ENCODE assay signal across 8 mouse cellular contexts in the genomic region with DNA sequence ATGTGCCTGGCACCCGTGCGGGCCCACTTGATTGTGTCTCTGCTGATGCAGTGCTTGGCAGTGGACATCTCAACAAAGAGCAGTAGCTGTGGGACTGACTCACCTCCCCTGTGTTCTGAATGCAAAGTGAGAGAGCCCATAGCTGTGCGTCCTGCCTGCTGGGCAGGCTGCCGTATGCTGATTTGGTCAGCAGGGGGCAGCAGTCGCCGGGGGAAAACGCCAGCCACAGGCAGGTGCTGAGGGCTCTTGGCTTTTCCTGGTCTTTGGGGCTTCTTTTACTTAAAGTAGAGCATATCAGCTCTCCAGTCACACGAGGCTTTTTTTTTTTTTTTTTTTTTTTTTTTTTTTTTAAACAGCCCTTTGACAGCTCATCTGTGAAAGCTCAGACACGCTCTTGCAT. TPM values are rescaled to one million over a fixed set of nuclear protein-coding genes. Genes with fewer than 3 reads are reported as not detected.
DNase-seq lines count a peak whose midpoint lies in the region; ATAC-seq and TF ChIP-seq lines count a peak whose summit lies in the region.
"Had no signal": no experiment of that assay in that cellular context is flagged by ENCODE, and none has a peak within 500 bp of the region (broad histone marks: within the 10 kb centered on the region; RNA-seq: fewer than 3 reads in every experiment).

No protein-coding gene starts in this region.

- no peaks in the 10 kb centered on the region for H3K36me3 ChIP-seq in MEL (ENCODE audit: control insufficient read depth in 1 of 2, insufficient read depth in 2 of 2, low read length in 2 of 2)
- no peaks in the 10 kb centered on the region for H3K36me3 ChIP-seq in hindbrain, embryonic 16.5 days (ENCODE audit: control insufficient read depth, insufficient read depth, low read length)
- no peaks in the 10 kb centered on the region for H3K36me3 ChIP-seq in limb, embryonic 14.5 days (ENCODE audit: control insufficient read depth, insufficient read depth, low read length)
- H3K36me3 ChIP-seq: liver, embryonic 15.5 days had no signal

- no peak for ATAC-seq in hindbrain, embryonic 16.5 days
- ATAC-seq in limb, embryonic 14.5 days (ENCODE audit: low FRiP score, low read depth): no peak

- H3K9me3 ChIP-seq in MEL (replicated peaks; ENCODE audit: insufficient read depth, low read length): no peaks in the 10 kb centered on the region
- H3K9me3 ChIP-seq in hindbrain, embryonic 16.5 days (ENCODE audit: control insufficient read depth, low read length): no peaks in the 10 kb centered on the region
- H3K9me3 ChIP-seq in limb, embryonic 14.5 days (ENCODE audit: control insufficient read depth, low read length): no peaks in the 10 kb centered on the region
- H3K9me3 ChIP-seq: liver, embryonic 15.5 days had no signal

- peak; percentile 80 to 97 (median 88) for TF ChIP-seq CTCF in MEL (IDR thresholded peaks at IDR 0.05 in 2 of 3, conservative IDR thresholded peaks at IDR 0.05 in 1 of 3; ENCODE audit: control insufficient read depth in 1 of 3, insufficient read depth in 1 of 3, low read depth in 2 of 3, low read length in 3 of 3, poor library complexity in 1 of 3, severe bottlenecking in 1 of 3)
- TF ChIP-seq CTCF in embryonic fibroblast, embryonic 13.5 days (IDR thresholded peaks at IDR 0.05; ENCODE audit: borderline replicate concordance, insufficient read depth, low read length): peak; percentile 92

- peaks cover 0 to 9% of the 10 kb centered on the region in 2 experiments; a peak in 3 of 4 replicates for H3K4me1 ChIP-seq in MEL (ENCODE audit: control insufficient read depth in 1 of 2, insufficient read depth in 2 of 2, low read length in 2 of 2)
- no peaks in the 10 kb centered on the region; the same call in 1 of the 2 replicates for H3K4me1 ChIP-seq in embryonic fibroblast, embryonic 13.5 days (ENCODE audit: control insufficient read depth, insufficient read depth, low read length)
- H3K4me1 ChIP-seq in hindbrain, embryonic 16.5 days (ENCODE audit: control insufficient read depth, insufficient read depth, low read depth, low read length): peaks cover 24% of the 10 kb centered on the region
- peaks cover under 1% of the 10 kb centered on the region; the same call in 1 of the 2 replicates for H3K4me1 ChIP-seq in limb, embryonic 14.5 days (ENCODE audit: control insufficient read depth, insufficient read depth, low read length)

- no peak overlapping the region for H3K9ac ChIP-seq in MEL (ENCODE audit: control insufficient read depth, low read depth, low read length, poor library complexity, severe bottlenecking)
- peak overlapping the region; percentile 25; the same call in 1 of the 2 replicates for H3K9ac ChIP-seq in hindbrain, embryonic 16.5 days (ENCODE audit: low read depth, low read length)
- H3K9ac ChIP-seq in limb, embryonic 14.5 days (ENCODE audit: low read depth, low read length, severe bottlenecking): no peak overlapping the region
- H3K9ac ChIP-seq: liver, embryonic 15.5 days had no signal

- no peak for TF ChIP-seq EP300 in MEL (IDR thresholded peaks at IDR 0.05; ENCODE audit: low read depth in 1 of 2, low read length in 2 of 2)

- peaks cover 0 to 2% of the 10 kb centered on the region in 2 experiments; a peak in 2 of 4 replicates for H3K27me3 ChIP-seq in MEL (ENCODE audit: control insufficient read depth in 1 of 2, insufficient read depth in 2 of 2, low read length in 2 of 2)
- no peaks in the 10 kb centered on the region for H3K27me3 ChIP-seq in hindbrain, embryonic 16.5 days (replicated peaks; ENCODE audit: control insufficient read depth, insufficient read depth, low read length)
- 0 out of 2 replicates have a peak, but pooled peaks cover 6% of the 10 kb centered on the region for H3K27me3 ChIP-seq in limb, embryonic 14.5 days (ENCODE audit: control insufficient read depth, insufficient read depth, low read length)

- H3K4me2 ChIP-seq in hindbrain, embryonic 16.5 days (ENCODE audit: low read length): 0 out of 2 replicates have a peak overlapping the region, but pooled peaks have one; percentile 3
- no peak overlapping the region for H3K4me2 ChIP-seq in limb, embryonic 14.5 days (replicated peaks; ENCODE audit: low read depth, low read length, severe bottlenecking)
- H3K4me2 ChIP-seq: liver, embryonic 15.5 days had no signal

- 3% methylated on average over 9 of the region's 9 CpGs for WGBS in hindbrain, embryonic 16.5 days
- WGBS in limb, embryonic 14.5 days: 8% methylated on average over 8 of the region's 9 CpGs

- no peak for TF ChIP-seq POLR2A in MEL (IDR thresholded peaks at IDR 0.05; ENCODE audit: control insufficient read depth in 1 of 2, insufficient read depth in 1 of 2, low read depth in 1 of 2, low read length in 2 of 2, poor library complexity in 1 of 2)
- TF ChIP-seq POLR2A in embryonic fibroblast, embryonic 13.5 days (IDR thresholded peaks at IDR 0.05; ENCODE audit: low read depth, low read length): no peak
- no peak for TF ChIP-seq POLR2A in limb, embryonic 14.5 days (IDR thresholded peaks at IDR 0.05; ENCODE audit: borderline replicate concordance, extremely low read depth, insufficient read depth, insufficient read length)

- H3K79me2 ChIP-seq in MEL (ENCODE audit: control insufficient read depth, insufficient read depth, low read length, poor library complexity): peaks cover 2% of the 10 kb centered on the region; the same call in 1 of the 2 replicates

- DNase-seq in MEL (ENCODE audit: low read depth, low spot score): peak; percentile 74
- DNase-seq in adrenal gland, postnatal 14 days: peak; percentile 92
- DNase-seq in limb, embryonic 14.5 days (ENCODE audit: low spot score): peak; percentile 45
- DNase-seq in neural tube, embryonic 10.5 days (ENCODE audit: extremely low spot score, low spot score): peak; percentile 87
- DNase-seq in spleen, postnatal 4 days (ENCODE audit: low spot score in 2 of 2): peak; percentile 74 to 92

- H3K4me3 ChIP-seq in MEL (ENCODE audit: control insufficient read depth in 1 of 2, insufficient read depth in 1 of 2, low read depth in 2 of 2, low read length in 2 of 2): no peak overlapping the region
- H3K4me3 ChIP-seq in embryonic fibroblast, embryonic 13.5 days (ENCODE audit: insufficient read depth, low read length): no peak overlapping the region
- no peak overlapping the region for H3K4me3 ChIP-seq in hindbrain, embryonic 16.5 days (ENCODE audit: low read length)
- H3K4me3 ChIP-seq in limb, embryonic 14.5 days (replicated peaks; ENCODE audit: low read length): no peak overlapping the region
- H3K4me3 ChIP-seq: liver, embryonic 15.5 days had no signal

- peak; percentile 74 for TF ChIP-seq RAD21 in MEL (IDR thresholded peaks at IDR 0.05; ENCODE audit: low read depth, low read length)

- no peak overlapping the region for H3K27ac ChIP-seq in MEL (ENCODE audit: control insufficient read depth, low read depth, low read length)
- H3K27ac ChIP-seq in embryonic fibroblast, embryonic 13.5 days (ENCODE audit: insufficient read depth, low read length): no peak overlapping the region
- H3K27ac ChIP-seq in hindbrain, embryonic 16.5 days (ENCODE audit: low read depth, low read length): 0 out of 2 replicates have a peak overlapping the region, but pooled peaks have one; percentile 27
- H3K27ac ChIP-seq in limb, embryonic 14.5 days (replicated peaks; ENCODE audit: low read depth, low read length): no peak overlapping the region
- H3K27ac ChIP-seq: liver, embryonic 15.5 days had no signal

TF ChIP-seq in MEL, 35 proteins besides CTCF, POLR2A, EP300 and RAD21 (continues in another document):
- TF ChIP-seq GABPA (IDR thresholded peaks at IDR 0.05; ENCODE audit: low read depth, low read length): no peak
- peak; percentile 75 for TF ChIP-seq SMC3 (IDR thresholded peaks at IDR 0.05; ENCODE audit: low read depth, low read length)
- no peak for TF ChIP-seq UBTF (IDR thresholded peaks at IDR 0.05; ENCODE audit: borderline replicate concordance, insufficient read depth, low read depth, low read length)
- TF ChIP-seq ETS1 (IDR thresholded peaks at IDR 0.05; ENCODE audit: low read depth, low read length): no peak
- no peak for TF ChIP-seq HCFC1 (IDR thresholded peaks at IDR 0.05; ENCODE audit: low read depth, low read length)
- TF ChIP-seq CHD1 (IDR thresholded peaks at IDR 0.05; ENCODE audit: low read depth, low read length): no peak
- peak; percentile 62; the same call in 1 of the 2 replicates for TF ChIP-seq ZC3H11A (IDR thresholded peaks at IDR 0.05; ENCODE audit: low read depth, low read length)
- TF ChIP-seq MYC (IDR thresholded peaks at IDR 0.05; ENCODE audit: low read depth, low read length): no peak

RNA-seq across cellular contexts. Expression of gene Ift27, which starts 4.5 kb away (rescaled TPM):
- total RNA-seq in MEL (2012; rRNA removed): 9.7 and 10.4 TPM in 2 replicates
- polyA plus RNA-seq in MEL (2012; ENCODE audit: insufficient read depth in 1 of 2, insufficient read length in 2 of 2, low read depth in 1 of 2, low replicate concordance in 2 of 2, missing spikeins in 1 of 2): 10 to 100 TPM in 1 of 2 experiments, not detected in 1; 18.0 TPM
- 17.2 and 18.4 TPM in 2 replicates for total RNA-seq in adrenal gland, postnatal 14 days (2021)
- polyA plus RNA-seq in embryonic fibroblast, embryonic 13.5 days (2011; ENCODE audit: insufficient read length, low read depth, missing spikeins): 35.1 and 35.9 TPM in 2 replicates
- polyA plus RNA-seq in hindbrain, embryonic 16.5 days (2015; fragmentation: Nextera tagmentation; extraction: Ambion mirVana): 108 and 111 TPM in 2 replicates
- 44.4 and 45.3 TPM in 2 replicates for polyA plus RNA-seq in limb, embryonic 14.5 days (2012; rRNA removed)
- 98.1 and 102 TPM in 2 replicates for polyA plus RNA-seq in limb, embryonic 14.5 days (2014; fragmentation: Nextera tagmentation; extraction: Ambion mirVana)

RNA-seq across cellular contexts. Expression of gene Pvalb, which starts 27.8 kb away (rescaled TPM):
- total RNA-seq in MEL (2012; rRNA removed): not detected in 2 replicates
- not detected for polyA plus RNA-seq in MEL (2012; ENCODE audit: insufficient read depth in 1 of 2, insufficient read length in 2 of 2, low read depth in 1 of 2, low replicate concordance in 2 of 2, missing spikeins in 1 of 2)
- 0.94 TPM in 1 of 2 replicates, not detected in the other for total RNA-seq in adrenal gland, postnatal 14 days (2021)
- polyA plus RNA-seq in embryonic fibroblast, embryonic 13.5 days (2011; ENCODE audit: insufficient read length, low read depth, missing spikeins): not detected in 2 replicates
- 5.8 and 7.0 TPM in 2 replicates for polyA plus RNA-seq in hindbrain, embryonic 16.5 days (2015; fragmentation: Nextera tagmentation; extraction: Ambion mirVana)
- polyA plus RNA-seq in limb, embryonic 14.5 days (2012; rRNA removed): 0.16 TPM in 1 of 2 replicates, not detected in the other
- polyA plus RNA-seq in limb, embryonic 14.5 days (2014; fragmentation: Nextera tagmentation; extraction: Ambion mirVana): 0.29 TPM in 1 of 2 replicates, not detected in the other
- polyA plus RNA-seq: liver, embryonic 15.5 days had no signal

RNA-seq across cellular contexts. Expression of gene Cacng2, which starts 58.6 kb away (rescaled TPM):
- total RNA-seq in MEL (2012; rRNA removed): not detected in 2 replicates
- polyA plus RNA-seq in MEL (2012; ENCODE audit: insufficient read depth in 1 of 2, insufficient read length in 2 of 2, low read depth in 1 of 2, low replicate concordance in 2 of 2, missing spikeins in 1 of 2): not detected
- 0.26 and 0.60 TPM in 2 replicates for total RNA-seq in adrenal gland, postnatal 14 days (2021)
- polyA plus RNA-seq in embryonic fibroblast, embryonic 13.5 days (2011; ENCODE audit: insufficient read length, low read depth, missing spikeins): not detected in 2 replicates
- polyA plus RNA-seq in hindbrain, embryonic 16.5 days (2015; fragmentation: Nextera tagmentation; extraction: Ambion mirVana): 15.7 TPM in 2 replicates
- 0.03 TPM in 1 of 2 replicates, not detected in the other for polyA plus RNA-seq in limb, embryonic 14.5 days (2012; rRNA removed)
- polyA plus RNA-seq in limb, embryonic 14.5 days (2014; fragmentation: Nextera tagmentation; extraction: Ambion mirVana): not detected in 2 replicates
- polyA plus RNA-seq: liver, embryonic 15.5 days had no signal

Comparison
In these comparisons a context has a peak if more than half of its experiments do, and no peak if none do; other contexts are left out.
1. RNA of gene Cacng2, which starts 58.6 kb away (polyA plus RNA-seq): 15.7 TPM in hindbrain, embryonic 16.5 days; 0.03 TPM in limb, embryonic 14.5 days, not detected in MEL and not detected in embryonic fibroblast, embryonic 13.5 days; every median in the first group is over 10 times any median in the second.
2. Peak in every context shown above with its lines, with median percentiles within 50 percentile points of each other: DNase-seq.